7 mouse cellular contexts compared by ENCODE assay signal in genomic region chr10:42273760-42274691, GRCm38 (mm10). TPM values are rescaled to one million over a fixed set of nuclear protein-coding genes. Genes with fewer than 3 reads are reported as not detected.
DNase-seq lines count a peak whose midpoint lies in the region; ATAC-seq lines count a peak whose summit lies in the region.

No protein-coding gene starts in this region.

- H3K4me3 ChIP-seq in heart, embryonic 16.5 days (ENCODE audit: low read length) = peak overlapping the region; percentile 94

- peak overlapping the region; percentile 19 for H3K27ac ChIP-seq in heart, embryonic 16.5 days (ENCODE audit: low read length)

- WGBS in heart, embryonic 16.5 days = 15% methylated on average over 21 of the region's 21 CpGs

- no peaks in the 10 kb centered on the region for H3K36me3 ChIP-seq in heart, embryonic 16.5 days (ENCODE audit: control insufficient read depth, insufficient read depth)
- H3K36me3 ChIP-seq in splenic B cell, adult 2 months (ENCODE audit: control insufficient read depth, insufficient read depth, low read length, poor library complexity, severe bottlenecking) = no peaks in the 10 kb centered on the region

- no peaks in the 10 kb centered on the region for H3K27me3 ChIP-seq in heart, embryonic 16.5 days (ENCODE audit: control insufficient read depth, insufficient read depth, low read length)
- H3K27me3 ChIP-seq in splenic B cell, adult 2 months (ENCODE audit: control insufficient read depth, insufficient read depth, low read length, poor library complexity, severe bottlenecking) = no peaks in the 10 kb centered on the region

- H3K9ac ChIP-seq in heart, embryonic 16.5 days (ENCODE audit: low read length) = peak overlapping the region; percentile 93

- DNase-seq in CD8-positive naive resting alpha-beta T cell, adult 2 months (ENCODE audit: low read depth in 2 of 2, low spot score in 2 of 2) = peak; percentile 31 to 38
- DNase-seq in MEL-GATA-1-ER (ENCODE audit: extremely low read depth, low read depth) = peak; percentile 66
- peak; percentile 57 for DNase-seq in embryo, embryonic 10.5 days (ENCODE audit: low spot score)
- DNase-seq in kidney, postnatal 4 days = peak; percentile 50 to 65
- peak; percentile 79 for DNase-seq in splenic B cell, adult 2 months (ENCODE audit: low read depth, low spot score)

- no peaks in the 10 kb centered on the region for H3K9me3 ChIP-seq in heart, embryonic 16.5 days (replicated peaks; ENCODE audit: control insufficient read depth, low read length)

- peak overlapping the region; percentile 99 for H3K4me2 ChIP-seq in heart, embryonic 16.5 days (ENCODE audit: low read depth, low read length)

- H3K4me1 ChIP-seq in heart, embryonic 16.5 days (ENCODE audit: control insufficient read depth, insufficient read depth, low read length) = peaks cover 37% of the 10 kb centered on the region

- ATAC-seq in heart, embryonic 16.5 days (replicated peaks; ENCODE audit: extremely low read depth, insufficient read depth, low FRiP score) = no peak
- peak; percentile 16 for ATAC-seq in megakaryocyte-erythroid progenitor cell, adult 5-6 weeks (replicated peaks; ENCODE audit: low FRiP score, low TSS enrichment, poor library complexity, severe bottlenecking)

RNA-seq across cellular contexts. Expression of gene Foxo3, which starts 2.5 kb away (rescaled TPM):
- 5.4 and 5.5 TPM in 2 replicates for polyA plus RNA-seq in heart, embryonic 16.5 days (2015; fragmentation: Nextera tagmentation; extraction: Ambion mirVana)
- 37.6 and 51.7 TPM in 2 replicates for total RNA-seq in megakaryocyte-erythroid progenitor cell, adult 5-6 weeks (2014; fragmentation: Nextera tagmentation)
- total RNA-seq in megakaryocyte-erythroid progenitor cell, adult 5-6 weeks (2017) = 38.6 and 40.0 TPM in 2 replicates
